Mouse (Mus musculus) heart, embryonic 14.5 days (tissue): Measurements from ENCODE around the gene Sipa1. TPM values are rescaled to one million over a fixed set of nuclear protein-coding genes. Genes with fewer than 3 reads are reported as not detected.
A peak's percentile ranks its signal among the peaks of the same experiment; 100 is the strongest.

Experiments used
- ATAC-seq: fragments of 200-750 bp; cut with Nextera tagmentation; 2 replicates; pipeline ENCODE4 v1.8.0; 2017; ENCODE audit warnings: low read depth, moderate TSS enrichment; ENCODE audit not compliant: insufficient number of reproducible peaks, insufficient read depth, low FRiP score
- H3K27ac ChIP-seq, 2 experiments: fragments of 200-500 bp in 1 of 2; fragments of 300-500 bp in 1 of 2; sonication (generic) in 1 of 2; replicated peaks in 1 of 2; 2 replicates each; pipeline ENCODE4 v1.5.1; 2012 to 2014; ENCODE audit warnings: low read depth in 2 of 2, low read length in 2 of 2, control low read depth in 1 of 2, mild to moderate bottlenecking in 1 of 2, mixed read lengths in 1 of 2; ENCODE audit not compliant: control insufficient read depth in 1 of 2, insufficient read depth in 1 of 2
- H3K27me3 ChIP-seq: fragments of 300-500 bp; sonication (generic); 2 replicates; pipeline ENCODE4 v1.6.1; 2014; ENCODE audit warnings: mild to moderate bottlenecking, low read length, control low read depth; ENCODE audit not compliant: control insufficient read depth, insufficient read depth
- H3K36me3 ChIP-seq: fragments of 300-500 bp; sonication (generic); 2 replicates; pipeline ENCODE4 v1.6.1; 2014; ENCODE audit warnings: mild to moderate bottlenecking, control low read depth, low read length, mixed read lengths; ENCODE audit not compliant: control insufficient read depth, insufficient read depth
- H3K4me1 ChIP-seq, 2 experiments: fragments of 200-500 bp in 1 of 2; fragments of 300-500 bp in 1 of 2; sonication (generic) in 1 of 2; 2 replicates each; pipeline ENCODE4 v1.6.1; 2012 to 2014; ENCODE audit warnings: low read length in 2 of 2, control low read depth in 1 of 2, mixed read lengths in 1 of 2; ENCODE audit not compliant: control insufficient read depth in 2 of 2, insufficient read depth in 2 of 2
- H3K4me2 ChIP-seq: fragments of 300-500 bp; sonication (generic); 2 replicates; pipeline ENCODE4 v1.6.1; 2014; ENCODE audit warnings: mild to moderate bottlenecking, low read length
- H3K4me3 ChIP-seq, 2 experiments: fragments of 200-500 bp in 1 of 2; fragments of 300-500 bp in 1 of 2; sonication (generic) in 1 of 2; 2 replicates each; pipeline ENCODE4 v1.5.1; 2012 to 2014; ENCODE audit warnings: low read length in 2 of 2, mild to moderate bottlenecking in 2 of 2, control low read depth in 1 of 2, low read depth in 1 of 2, moderate library complexity in 1 of 2; ENCODE audit not compliant: control insufficient read depth in 1 of 2, insufficient read depth in 1 of 2
- H3K9ac ChIP-seq: fragments of 300-500 bp; sonication (generic); 2 replicates; pipeline ENCODE4 v1.6.1; 2014; ENCODE audit warnings: mild to moderate bottlenecking, low read length
- H3K9me3 ChIP-seq: fragments of 300-500 bp; sonication (generic); 2 replicates; pipeline ENCODE4 v1.6.1; 2016; ENCODE audit warnings: low read length, control low read depth; ENCODE audit not compliant: control insufficient read depth
- WGBS: fragments of 180-500 bp; shearing (Covaris S2); extraction: QIAGEN DNeasy Blood & Tissue Kit; methylation state at CpG from one replicate; pipeline ENCODE4 v1.1.7; 2014; 5-methylcytosine and 5-hydroxymethylcytosine counted together
- polyA plus RNA-seq: library from polyadenylated mRNA; unstranded; fragments of >200 nt; fragmentation: Nextera tagmentation; extraction: Ambion mirVana; gene quantifications from 2 replicates; pipeline ENCODE4 v1.2.1, GENCODE M21; 2014

Gene Sipa1
- polyA plus RNA-seq, 1 experiment from 2014 or later: 16.7 TPM

- H3K4me2 ChIP-seq: peak overlapping the region; percentile 67
- peak overlapping the region; percentile 65 to 87; a peak in 2 of 4 replicates for H3K4me3 ChIP-seq
- ATAC-seq: no peak
- WGBS: 94% methylated on average over 13 of the region's 13 CpGs
- H3K36me3 ChIP-seq: peaks cover 54% of the 10 kb centered on the region
- H3K9me3 ChIP-seq: no peaks in the 10 kb centered on the region
- no peak overlapping the region for H3K27ac ChIP-seq
- H3K27me3 ChIP-seq: 0 out of 2 replicates have a peak, but pooled peaks cover 3% of the 10 kb centered on the region
- H3K9ac ChIP-seq: peak overlapping the region; percentile 82
- H3K4me1 ChIP-seq: peaks cover 14 to 20% of the 10 kb centered on the region in 2 experiments
Observed at GRCm38 (mm10) chr19:5608707-5609106, 54.8 kb downstream of the Sipa1 start.

GRCm38 (mm10) chr19:5607705-5608410, 55.6 kb downstream of the Sipa1 start:
- no peak overlapping the region for H3K27ac ChIP-seq
- no peaks in the 10 kb centered on the region for H3K9me3 ChIP-seq
- no peak overlapping the region for H3K9ac ChIP-seq
- H3K4me3 ChIP-seq: no peak overlapping the region
- 0 out of 2 replicates have a peak, but pooled peaks cover 3% of the 10 kb centered on the region for H3K27me3 ChIP-seq
- no peak overlapping the region for H3K4me2 ChIP-seq
- peaks cover 62% of the 10 kb centered on the region for H3K36me3 ChIP-seq
- 94% methylated on average over 26 of the region's 26 CpGs for WGBS
- ATAC-seq: no peak
- peaks cover 18 to 25% of the 10 kb centered on the region in 2 experiments for H3K4me1 ChIP-seq

GRCm38 (mm10) chr19:5606196-5606595, 57.3 kb downstream of the Sipa1 start:
- Histone ChIP-seq H3K4me2 (no peak overlapping the region), H3K9ac (no peak overlapping the region), H3K27ac (no peak overlapping the region), H3K27me3 (no peaks in the 10 kb centered on the region), H3K4me1 (peaks cover 24 to 31% of the 10 kb centered on the region in 2 experiments), H3K36me3 (peaks cover 64% of the 10 kb centered on the region), H3K4me3 (no peak overlapping the region), H3K9me3 (no peaks in the 10 kb centered on the region)
- 67% methylated on average over 8 of the region's 8 CpGs for WGBS
- ATAC-seq: no peak

DNA sequence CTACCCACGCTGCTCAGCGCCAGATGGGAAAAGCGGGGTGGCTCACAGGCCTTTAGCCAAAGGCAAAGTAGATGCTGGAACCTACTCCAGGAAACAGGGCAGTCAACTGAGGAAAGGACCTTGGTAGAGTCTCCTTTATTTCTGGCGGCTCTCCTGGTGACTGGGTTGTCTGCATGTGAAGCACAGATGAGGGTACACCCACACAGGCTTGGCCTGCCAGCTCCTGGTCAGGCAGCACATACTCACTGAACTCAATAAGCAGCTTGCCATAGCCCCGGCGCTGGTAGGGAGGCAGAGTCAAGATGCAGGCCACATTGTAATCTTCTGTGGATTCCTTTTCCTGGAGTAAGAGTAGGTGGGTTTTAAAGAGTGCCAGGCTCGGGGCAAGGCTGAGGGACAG, 58.4 kb downstream of the Sipa1 start:
- peaks cover 64% of the 10 kb centered on the region for H3K36me3 ChIP-seq
- H3K27me3 ChIP-seq: no peaks in the 10 kb centered on the region
- H3K9ac ChIP-seq: no peak overlapping the region
- 91% methylated on average over 7 of the region's 7 CpGs for WGBS
- no peak overlapping the region for H3K27ac ChIP-seq
- ATAC-seq: no peak
- H3K9me3 ChIP-seq: no peaks in the 10 kb centered on the region
- H3K4me1 ChIP-seq: peaks cover 20 to 22% of the 10 kb centered on the region in 2 experiments
- no peak overlapping the region for H3K4me3 ChIP-seq
- H3K4me2 ChIP-seq: no peak overlapping the region

- no peak for ATAC-seq
- Histone ChIP-seq H3K27ac (no peak overlapping the region), H3K9me3 (no peaks in the 10 kb centered on the region), H3K4me1 (peaks cover 12 to 15% of the 10 kb centered on the region in 2 experiments), H3K4me2 (no peak overlapping the region), H3K9ac (no peak overlapping the region), H3K36me3 (peaks cover 60% of the 10 kb centered on the region), H3K27me3 (no peaks in the 10 kb centered on the region), H3K4me3 (no peak overlapping the region)
- 92% methylated on average over 7 of the region's 7 CpGs for WGBS
Observed at GRCm38 (mm10) chr19:5603664-5604063, 59.8 kb downstream of the Sipa1 start.

DNA sequence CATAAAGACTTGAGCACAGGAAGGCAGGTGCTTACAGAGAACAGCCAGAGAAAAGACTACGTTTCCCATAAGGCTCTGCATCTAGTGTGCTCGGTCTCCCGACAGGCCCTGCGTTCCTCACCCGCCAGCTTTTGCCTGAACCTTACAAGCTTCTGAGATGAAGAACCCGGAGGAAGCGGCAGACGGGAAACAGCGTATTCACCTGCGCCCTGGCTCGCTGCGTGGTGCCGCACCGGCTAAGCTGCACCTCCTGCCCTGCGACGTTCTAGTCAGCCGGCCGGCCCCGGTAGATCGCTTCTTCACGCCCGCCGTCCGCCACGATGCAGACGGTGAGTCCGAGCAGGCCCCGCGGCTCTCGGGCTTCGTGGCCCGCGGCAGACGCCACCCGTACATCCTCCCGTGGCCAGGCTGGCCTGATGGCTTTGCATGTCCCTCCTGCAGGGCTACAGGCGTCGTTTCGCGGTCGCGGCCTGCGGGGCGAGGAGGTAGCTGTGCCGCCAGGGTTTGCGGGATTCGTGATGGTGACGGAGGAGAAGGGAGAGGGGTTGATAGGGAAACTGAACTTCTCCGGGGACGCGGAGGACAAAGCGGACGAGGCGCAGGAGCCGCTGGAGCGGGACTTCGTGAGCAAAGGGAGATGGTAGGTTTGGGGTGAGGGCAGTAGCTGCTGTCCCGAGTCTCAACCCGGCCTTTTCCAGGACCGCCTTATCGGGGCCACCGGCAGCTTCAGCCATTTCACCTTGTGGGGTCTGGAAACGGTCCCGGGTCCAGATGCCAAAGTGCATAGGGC, 61.6 kb downstream of the Sipa1 start, which contains the start of gene Rnaseh2c:
Gene Rnaseh2c (plus strand): TSS at position 122 of the 790 bp plus-strand sequence.
- peak; percentile 73; the same call in 1 of the 2 replicates for ATAC-seq

More for the DNA sequence above, 61.6 kb downstream of the Sipa1 start, which contains the start of gene Rnaseh2c:
- Histone ChIP-seq H3K27ac (peak within 1 kb of the TSS; percentile 58 to 76; a peak in 3 of 4 replicates), H3K27me3 (no peaks in the 10 kb centered on the region), H3K9ac (peak within 1 kb of the TSS; percentile 91), H3K36me3 (peaks cover 43% of the 10 kb centered on the region), H3K4me3 (peak within 1 kb of the TSS; percentile 85), H3K9me3 (no peaks in the 10 kb centered on the region), H3K4me2 (peak within 1 kb of the TSS; percentile 76), H3K4me1 (peaks cover 10 to 11% of the 10 kb centered on the region in 2 experiments)
- under 1% methylated on average over 64 of the region's 64 CpGs for WGBS
